Mouse (Mus musculus): ENCODE results near the gene Pappa2.

- TF ChIP-seq CTCF (IDR thresholded peaks at IDR 0.05; ENCODE audit: extremely low read depth, insufficient read depth, insufficient read length, insufficient replicate concordance) (no peak), POLR2A (IDR thresholded peaks at IDR 0.05; ENCODE audit: low read depth, low read length) (no peak)
These were observed 45.8 kb downstream of the Pappa2 start for GRCm38 (mm10) chr1:158934447-158934846.

All from spleen, adult 2 months (tissue).